Mouse (Mus musculus) liver (tissue): ENCODE data around the gene Ikzf2.

Source experiments
- DNase-seq: peaks from one replicate; pipeline ENCODE4 v3.0.0-alpha.2; 2020; ENCODE audit warnings: mixed read lengths

Gene Ikzf2

DNA sequence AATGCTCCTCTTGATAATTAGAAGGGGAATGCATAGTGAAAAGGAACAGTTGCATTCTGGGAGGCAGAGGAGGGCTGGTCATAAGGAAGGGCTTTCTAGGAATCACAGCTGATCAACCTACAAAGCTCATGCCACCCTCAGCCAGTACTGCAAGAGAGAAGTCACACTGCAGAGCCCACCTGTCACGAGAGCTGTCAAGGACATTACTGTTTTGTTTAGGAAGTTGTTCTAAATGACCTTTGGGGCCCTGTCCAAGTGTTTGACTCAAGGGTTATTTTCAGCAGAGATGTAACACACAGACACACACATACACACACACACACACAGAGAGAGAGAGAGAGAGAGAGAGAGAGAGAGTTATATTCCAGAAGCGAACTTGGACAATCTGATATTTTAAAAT lies 27.3 kb downstream of the Ikzf2 start:
- no peak for DNase-seq

DNA sequence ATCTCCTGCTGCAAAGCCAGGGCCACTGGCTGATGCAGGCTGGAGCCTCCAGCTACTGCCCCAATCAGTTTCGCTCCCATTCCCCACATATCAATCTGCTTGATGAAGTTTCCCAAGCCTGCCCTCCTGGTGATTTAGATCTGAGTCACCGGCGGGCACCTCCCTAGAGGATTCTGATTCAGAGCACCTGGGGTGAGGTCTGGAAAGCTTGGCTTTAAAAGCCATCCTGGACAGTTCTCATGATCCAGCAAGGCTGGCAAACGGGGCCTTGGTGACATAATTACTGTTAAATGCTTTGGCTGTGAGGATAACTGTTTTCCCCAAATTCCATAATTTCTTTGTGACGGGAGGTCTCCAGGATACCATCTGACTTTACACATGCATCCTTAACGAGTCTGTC lies 29.0 kb downstream of the Ikzf2 start:
- DNase-seq = no peak

DNA sequence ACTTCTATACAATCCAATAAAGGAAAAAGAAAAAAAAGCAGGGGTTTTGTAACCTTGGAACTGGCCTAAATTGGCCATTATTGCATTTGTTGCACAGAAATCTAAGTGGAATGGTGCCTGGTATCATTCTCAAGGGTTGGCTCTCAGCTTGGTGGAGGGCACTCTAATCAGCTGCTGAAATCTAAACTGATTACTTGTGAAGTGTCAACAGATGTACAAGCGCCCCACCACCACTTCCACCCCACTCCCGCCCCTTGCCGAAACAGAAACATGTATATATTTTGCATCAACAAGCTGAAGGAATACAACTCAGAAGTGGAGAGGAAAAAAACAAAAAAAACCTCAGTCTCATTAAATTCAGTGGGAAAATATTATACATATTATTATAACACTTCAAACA lies 29.6 kb downstream of the Ikzf2 start:
- DNase-seq = no peak

DNA sequence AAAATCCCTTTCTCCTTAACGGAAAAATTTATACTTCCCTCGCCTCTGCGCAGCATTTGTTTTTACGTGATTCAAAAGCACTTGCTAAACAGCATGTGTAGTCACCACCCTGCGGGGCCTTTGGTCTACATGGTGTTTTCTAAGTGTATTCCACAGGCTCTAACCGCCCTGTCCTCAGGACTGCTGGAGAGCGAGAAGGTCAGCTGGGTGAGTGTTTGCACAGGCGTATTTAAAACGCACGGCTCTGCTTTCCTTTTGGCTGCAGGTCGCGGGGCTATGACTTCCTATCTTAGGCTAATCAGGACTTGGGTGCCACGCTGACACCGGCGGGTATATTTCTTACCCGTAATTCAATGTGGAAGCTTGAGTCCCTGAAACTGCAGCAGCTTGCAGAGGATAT lies 30.1 kb downstream of the Ikzf2 start:
- peak; percentile 17 for DNase-seq

DNA sequence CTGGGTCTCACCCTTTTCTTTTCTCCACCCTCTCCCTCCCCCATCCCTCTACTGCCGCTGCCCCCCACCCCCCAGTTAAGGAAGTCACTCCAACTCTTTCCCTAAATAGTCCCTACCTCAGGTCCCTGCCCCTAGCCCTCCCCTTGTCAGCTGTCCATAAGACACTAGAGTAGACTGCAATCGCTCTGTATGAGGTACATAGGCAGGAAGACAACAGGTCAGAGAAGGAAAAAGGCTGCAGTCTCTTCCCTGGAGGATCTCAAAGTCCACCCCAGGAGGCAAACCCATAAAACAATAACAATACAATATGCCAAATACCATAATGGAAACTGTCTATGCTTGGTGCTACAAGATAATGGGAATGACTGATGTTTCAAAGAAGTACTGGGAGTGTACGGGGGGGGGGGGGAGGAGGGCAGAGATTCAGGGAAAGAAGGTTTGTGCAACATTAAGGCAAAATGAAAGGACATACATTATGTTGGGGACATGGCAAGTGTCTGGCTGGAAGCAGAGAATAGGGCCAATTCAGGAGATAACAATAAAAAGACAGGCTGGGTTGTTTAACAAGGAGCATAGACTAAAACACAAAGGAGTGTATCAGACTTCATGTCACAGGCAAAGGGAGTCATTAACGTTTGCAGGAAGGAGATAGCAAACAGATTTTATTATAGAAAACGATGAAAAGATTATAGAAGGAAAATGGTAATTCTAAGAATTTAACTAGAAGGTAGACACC lies 30.8 kb downstream of the Ikzf2 start:
- no peak for DNase-seq

DNA sequence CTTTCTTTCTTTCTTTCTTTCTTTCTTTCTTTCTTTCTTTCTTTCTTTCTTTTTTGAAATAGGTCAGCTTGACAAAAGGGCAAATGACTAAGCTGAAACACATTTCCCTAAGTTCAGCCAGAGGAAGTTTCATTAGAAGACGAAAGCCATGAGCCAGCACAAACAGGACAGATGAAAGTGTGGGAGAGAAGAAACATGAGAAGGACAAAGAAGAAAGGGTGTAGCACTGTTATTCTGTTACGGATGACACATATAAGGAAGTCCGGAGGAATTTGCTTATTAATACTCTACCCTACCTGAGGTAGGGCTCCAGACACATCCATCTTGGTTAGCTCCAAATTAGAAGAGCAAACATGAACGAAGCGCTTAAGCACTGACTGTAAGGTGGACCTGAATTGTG lies 31.7 kb downstream of the Ikzf2 start:
- DNase-seq = no peak

DNA sequence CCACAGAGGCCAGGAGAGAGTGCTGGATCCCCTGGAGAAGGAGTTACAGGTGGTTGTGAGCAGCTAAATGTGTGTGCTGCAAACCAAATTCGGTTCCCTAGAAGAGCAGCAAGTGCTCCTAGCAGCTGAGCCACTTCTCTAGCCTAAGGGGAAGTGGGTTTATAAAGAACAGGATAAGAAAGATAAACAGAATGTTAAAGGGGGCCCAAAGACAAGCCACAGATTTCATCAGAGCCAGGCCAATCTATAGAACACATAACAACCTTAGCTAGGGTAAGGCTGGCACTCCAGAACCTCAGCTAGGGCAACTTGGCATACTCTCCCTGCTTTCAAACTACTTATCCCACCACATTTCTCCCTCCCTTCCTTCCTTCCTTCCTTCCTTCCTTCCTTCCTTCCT lies 32.1 kb downstream of the Ikzf2 start:
- no peak for DNase-seq

DNA sequence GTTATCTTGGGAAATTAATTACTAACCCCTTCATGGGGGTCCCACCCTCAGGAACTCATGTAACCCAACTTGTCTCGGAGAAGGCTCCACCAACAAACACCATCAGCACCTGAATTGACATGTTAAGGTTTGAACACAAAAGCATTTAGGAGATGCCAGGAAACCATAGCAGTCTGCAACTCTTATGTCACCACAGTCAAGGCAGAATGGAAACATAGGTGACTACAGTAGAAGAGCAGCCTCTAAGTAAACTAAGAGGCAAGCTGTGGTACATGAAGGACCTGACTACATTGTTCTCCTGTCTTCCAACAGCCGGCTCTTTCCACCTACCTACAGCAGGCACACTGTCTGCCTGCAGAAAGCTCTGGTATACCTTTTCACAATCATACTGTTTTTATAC lies 33.6 kb downstream of the Ikzf2 start:
- no peak for DNase-seq

DNA sequence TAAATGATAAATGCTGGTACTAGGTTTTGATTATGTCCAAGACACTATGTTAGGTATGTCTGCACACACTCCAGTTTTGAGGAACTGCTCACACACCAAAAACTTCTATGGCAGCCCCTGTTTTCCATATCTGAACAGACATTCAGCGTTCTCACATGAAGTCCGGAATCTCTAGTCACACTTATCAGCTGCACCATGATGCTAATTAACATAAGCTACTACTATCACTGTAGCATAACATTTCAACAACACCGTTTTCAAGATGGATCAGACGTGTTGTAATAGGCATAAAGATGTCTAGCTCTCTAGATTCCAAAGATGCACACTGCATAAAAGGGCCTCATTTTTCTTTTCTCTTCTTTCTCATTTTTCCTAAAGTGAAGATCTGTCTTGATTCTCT lies 43.9 kb downstream of the Ikzf2 start:
- DNase-seq = no peak

DNA sequence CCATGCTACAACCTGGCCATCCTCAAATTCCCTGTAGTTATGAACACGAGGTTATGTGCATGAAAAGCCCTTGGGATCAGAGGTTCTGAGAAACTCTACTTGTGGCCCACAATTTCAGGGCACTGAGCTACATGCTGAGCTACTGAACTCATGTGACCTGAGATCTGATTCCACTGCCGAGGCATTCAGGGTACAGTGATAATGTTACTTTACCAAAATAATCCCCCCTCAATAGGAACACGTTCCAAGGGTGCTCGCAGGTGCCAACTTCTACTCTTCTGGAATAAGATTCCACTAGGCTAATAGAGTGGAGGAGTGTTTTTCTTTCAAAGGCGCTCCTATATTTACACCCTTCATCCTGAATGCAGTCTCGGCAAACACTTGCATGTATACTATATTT lies 45.1 kb downstream of the Ikzf2 start:
- no peak for DNase-seq

DNA sequence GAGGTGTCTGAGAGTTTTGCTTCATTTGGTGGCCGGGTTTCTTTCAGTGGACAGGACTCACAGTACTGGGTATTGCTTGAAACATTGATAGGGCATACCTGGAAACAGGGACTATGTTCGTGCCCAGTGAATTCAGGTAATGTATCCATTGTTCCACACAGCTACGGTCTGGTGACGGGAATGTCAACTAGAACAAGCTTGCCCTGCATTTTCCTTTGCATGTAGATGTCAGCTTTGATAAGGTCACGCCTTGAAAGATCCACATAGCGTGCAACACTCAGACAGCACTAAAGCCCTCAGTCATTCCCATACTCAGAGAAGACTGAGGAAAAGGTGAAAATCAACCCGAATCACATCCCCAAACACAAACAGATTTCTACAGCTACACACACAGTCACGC lies 48.7 kb downstream of the Ikzf2 start:
- no peak for DNase-seq

DNA sequence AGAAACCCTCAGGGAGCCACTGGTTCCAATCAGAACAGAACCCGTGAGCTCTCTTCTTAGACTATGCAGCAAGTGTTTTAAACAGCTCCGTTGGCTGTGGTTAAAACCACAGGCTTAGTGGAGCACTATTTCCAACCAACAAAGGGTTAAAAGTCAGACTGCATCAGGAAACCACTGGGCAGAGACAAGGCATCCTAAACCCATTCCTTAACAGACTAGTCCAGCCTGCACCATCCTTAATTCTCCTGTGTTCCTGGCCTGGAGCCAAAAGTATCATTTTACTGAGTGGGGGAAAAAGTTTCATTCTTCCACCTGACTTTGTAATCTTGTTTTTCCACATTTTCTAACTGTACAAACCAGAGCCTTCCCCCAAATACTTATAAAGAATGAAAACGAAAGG lies 49.1 kb downstream of the Ikzf2 start:
- DNase-seq = no peak

DNA sequence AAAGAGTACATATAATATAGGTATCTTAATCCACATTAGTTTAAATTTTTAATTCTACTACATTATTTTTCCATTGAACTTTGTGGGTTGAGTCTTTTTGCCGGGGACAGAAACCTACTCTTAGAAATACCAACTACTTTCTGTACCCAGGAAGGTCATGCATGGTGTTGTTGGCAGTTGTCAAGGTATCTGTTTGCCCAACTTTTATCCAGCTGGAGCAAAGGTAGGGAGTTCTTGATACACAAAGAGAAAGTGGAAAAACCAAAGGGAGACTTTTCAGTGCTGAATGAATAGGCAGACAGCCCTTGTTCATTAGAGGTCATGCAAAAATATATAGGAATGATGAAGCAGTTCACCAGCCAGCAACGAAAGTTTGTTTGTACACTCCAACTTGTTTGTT lies 52.8 kb downstream of the Ikzf2 start:
- DNase-seq = no peak

DNA sequence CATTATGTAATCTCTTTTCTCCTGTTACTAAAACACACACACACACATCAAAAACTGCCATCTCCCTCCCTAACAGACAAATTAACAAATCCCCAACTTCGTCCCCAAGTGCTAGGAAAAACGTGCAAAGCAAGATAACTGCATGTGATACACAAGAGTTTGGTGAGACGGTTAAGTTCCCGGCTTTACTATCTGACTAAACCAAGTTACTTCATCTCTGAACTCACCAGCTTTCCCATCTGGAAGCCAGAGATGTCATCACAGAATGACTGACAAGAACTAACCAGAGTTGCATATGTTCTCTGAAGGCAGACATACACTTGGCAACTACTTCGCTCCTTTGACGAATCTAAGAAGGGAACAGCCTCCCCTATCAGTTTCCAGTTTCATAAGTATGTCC lies 56.5 kb downstream of the Ikzf2 start:
- no peak for DNase-seq

DNA sequence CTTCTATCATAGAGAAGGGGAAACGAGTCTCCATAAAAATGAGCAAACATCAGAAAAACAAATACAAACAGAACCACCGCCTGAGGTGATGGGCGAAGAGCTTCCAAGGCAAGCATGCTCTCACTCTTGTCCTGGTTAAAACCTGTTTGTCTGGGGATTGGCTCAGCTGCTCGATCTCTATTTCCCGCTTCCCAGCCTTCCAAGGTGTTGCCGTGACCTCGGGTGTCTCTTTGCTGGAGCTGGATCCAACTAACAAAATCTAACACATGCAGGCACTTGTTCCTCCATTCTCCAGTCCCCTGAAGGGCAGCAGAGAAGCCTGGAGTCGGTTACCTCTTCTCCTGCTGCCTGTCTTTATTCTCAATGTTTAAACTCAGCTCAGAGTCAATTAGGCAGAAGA lies 57.5 kb downstream of the Ikzf2 start:
- no peak for DNase-seq

DNA sequence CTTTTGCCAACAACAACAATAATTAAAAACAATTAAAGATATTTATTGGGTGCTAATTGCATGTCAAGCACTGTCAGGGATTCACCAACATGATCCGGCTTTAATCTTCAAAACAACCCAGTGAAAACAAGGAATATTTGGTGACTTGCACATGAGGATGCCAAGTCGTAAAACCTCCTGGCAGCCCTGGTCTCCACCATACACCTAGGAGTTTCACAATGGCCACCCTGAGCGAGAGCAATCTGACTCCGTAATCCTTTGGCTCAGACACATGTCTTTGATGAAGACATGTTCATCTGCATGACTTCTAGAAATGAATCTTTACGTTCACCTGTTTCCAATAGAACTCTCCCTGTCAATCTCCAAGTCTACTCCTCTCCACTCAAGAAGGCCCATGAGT lies 75.0 kb downstream of the Ikzf2 start:
- no peak for DNase-seq

DNA sequence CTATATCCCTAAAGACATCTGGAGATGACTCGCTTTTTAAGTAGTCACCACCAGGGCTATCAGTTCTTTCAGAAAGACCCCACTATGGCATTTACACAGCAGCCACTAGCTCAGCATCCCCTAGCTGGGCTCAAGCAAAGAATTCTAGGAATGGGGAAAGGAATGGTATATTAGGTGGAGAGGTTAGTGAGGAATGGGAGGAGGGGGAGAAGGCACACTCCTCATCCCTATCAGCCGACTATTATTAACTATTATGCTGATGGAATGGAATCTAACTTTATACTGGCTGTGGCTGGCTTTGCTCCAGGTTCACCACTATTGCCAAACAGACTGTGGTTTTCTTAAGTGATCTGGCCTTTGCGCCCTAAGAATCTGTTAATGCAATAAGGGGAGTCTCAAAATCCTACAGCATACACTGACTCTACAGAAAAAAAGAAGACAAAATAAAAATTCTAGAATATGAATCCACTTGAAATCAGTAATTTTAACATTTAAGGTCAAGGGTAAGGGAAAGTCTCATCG lies 75.8 kb downstream of the Ikzf2 start:
- DNase-seq = no peak

DNA sequence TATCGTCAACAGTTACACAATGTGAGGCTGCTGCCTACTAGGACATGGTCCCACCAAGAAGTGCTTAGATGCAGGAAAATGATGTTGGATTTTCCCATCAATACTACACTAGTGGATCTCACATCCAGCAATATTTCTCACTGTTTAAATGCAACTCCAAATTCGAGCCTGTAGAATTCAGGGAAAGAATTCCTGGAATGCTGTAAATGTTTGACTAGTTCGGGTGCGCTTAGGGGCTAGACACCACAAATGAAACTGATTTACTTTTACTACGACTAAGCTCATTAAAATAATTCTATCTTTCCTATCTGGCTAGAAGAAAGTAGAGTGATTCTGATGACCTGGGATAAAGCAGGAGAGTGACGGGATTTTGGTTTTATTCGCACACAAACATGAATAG lies 76.3 kb downstream of the Ikzf2 start:
- DNase-seq = no peak

DNA sequence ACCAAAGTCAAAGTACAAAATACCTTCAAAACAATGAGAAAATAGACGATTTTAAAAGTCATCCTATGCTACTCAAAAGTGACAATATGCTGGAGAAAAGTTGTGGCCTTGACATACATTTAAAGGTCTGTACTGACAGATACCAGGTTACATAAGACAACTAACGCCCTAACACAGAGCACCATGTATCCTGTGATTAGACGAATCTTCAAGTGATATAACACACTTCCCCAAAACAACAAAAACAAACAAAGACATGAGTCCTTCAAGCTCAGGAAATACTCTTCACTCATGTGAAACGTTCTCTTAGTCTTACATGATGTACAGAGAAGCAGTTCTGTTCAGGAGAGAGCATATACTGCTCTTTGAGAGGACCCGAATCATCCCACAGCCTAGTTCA lies 78.2 kb downstream of the Ikzf2 start:
- no peak for DNase-seq

DNA sequence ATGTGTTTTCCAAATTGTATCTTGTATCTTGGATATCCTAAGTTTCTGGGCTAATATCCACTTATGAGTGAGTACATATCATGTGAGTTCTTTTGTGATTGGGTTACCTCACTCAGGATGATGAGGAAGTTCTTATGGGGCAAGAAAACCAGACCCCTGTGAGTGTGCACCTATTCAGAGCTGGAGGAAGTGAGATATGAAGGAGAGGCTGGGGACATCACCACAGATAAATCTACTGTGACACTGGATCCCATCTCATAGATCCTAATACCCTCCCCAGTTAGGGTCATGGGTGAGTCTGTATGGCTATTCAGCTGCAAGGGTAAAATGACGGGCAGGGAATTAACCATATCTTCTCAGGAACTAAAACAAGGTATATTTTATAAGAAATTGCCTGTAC lies 80.2 kb downstream of the Ikzf2 start:
- no peak for DNase-seq

DNA sequence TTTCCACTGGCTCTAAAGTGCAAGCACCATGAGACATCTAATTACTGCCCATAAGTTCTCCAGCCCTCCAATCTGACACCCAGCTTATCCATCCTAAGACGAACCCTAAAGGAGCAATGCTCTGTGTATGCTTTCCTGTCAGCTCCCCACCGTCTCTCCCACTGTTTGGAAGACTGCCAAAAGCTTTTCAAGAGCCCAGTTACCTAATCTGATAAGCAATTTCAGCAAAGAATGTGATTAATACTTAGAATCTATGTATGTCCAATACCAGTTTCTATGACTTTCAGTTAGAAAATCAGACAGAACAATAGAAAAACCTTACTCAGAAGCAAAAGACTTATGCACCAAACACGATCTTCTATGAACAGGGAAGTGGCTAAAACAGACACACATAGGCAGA lies 82.8 kb downstream of the Ikzf2 start:
- DNase-seq = no peak

DNA sequence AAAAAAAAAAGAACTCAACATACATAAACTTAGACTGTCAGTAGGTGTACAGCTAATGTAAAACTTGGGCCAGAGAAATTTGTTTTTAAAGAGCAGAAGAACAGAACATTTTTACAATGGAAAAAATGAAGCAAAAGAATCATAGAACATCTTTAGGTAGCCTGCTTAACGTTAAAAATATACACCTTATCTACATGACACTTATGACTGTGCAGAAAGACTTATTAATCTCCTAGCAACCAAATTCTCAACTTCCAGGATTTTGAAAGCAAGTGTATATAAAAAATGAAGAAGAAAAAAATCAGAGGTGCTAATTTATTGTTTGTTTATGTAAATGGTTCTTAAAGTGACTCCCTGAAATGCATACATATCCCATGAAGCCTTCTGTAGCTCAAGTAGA lies 86.1 kb downstream of the Ikzf2 start:
- DNase-seq = no peak

DNA sequence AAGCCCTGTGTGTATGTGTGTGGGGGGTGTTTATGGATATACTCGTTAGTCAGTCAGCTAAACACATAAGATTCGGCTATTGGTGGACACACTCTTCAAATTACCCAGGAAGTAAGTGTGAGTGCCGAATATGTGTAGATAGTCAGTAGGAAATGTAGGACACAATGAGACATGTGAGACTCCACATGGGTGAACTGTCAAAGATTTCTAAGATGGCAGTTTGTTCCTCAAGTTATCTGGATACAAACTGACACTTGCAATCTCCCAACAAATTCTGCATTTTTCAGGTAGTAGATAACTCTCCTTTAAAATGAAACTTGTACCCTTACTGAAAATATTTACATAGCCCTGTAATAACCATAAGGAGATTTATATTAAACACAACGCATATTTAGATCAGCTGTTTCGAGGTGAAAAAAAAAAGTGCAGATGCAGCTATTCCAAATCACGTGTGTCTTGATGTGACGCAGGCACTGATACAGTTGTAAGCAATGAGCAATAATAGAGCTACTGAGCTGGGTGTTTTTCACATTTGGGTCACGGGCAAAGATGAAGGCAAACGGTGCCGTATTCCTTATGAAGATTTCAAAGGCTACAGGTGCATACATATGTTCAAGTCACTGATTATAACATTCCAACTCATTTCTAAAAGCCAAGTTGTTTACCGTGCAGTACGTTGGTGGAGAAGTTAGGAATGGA lies 87.8 kb downstream of the Ikzf2 start:
- DNase-seq = no peak

DNA sequence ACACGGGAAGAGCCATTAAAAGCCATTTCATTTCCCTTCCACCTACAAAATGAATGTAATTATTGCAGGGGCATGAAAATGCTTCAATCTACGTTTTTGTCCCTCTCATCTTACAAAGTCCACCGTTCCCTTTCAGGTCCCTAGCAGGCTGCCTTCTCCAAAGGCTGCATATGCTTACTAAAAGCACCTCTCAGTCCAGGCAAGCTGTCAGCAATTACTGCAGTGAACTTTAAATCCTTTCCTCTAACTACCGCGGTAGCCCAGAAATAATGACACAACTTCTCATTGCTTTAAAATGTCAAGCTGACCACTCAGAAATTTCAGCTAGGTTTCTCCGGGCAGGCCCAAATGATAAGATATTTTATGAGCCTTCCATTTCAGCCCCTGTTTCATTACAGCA lies 95.2 kb downstream of the Ikzf2 start:
- DNase-seq = no peak

DNA sequence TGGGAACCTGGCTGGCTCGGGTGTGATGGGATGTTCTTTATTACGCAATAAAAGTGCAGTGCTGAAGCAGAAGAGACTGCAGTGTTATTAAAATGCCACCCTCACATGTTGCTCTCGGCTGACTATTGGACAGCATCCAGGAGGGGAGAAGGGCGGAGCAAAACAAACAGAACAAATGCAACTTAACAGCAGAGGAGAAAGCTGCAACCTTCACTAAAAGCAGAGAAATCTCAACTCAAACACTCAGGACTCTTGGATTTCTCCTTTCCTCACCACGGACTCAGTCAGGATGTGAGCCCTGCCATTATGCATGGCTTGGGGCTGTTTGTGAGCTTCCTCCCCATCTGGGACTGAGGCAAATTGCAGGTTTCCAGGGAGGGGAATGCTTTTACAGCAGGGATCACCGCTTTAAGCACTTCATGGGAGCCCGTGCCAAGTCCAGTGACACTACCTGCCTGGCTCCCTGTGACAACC lies 95.7 kb downstream of the Ikzf2 start:
- no peak for DNase-seq
